Mouse (Mus musculus): ENCODE measurements around the gene Smox. TPM values are rescaled to one million over a fixed set of nuclear protein-coding genes. Genes with fewer than 3 reads are reported as not detected.

Gene Smox
- polyA plus RNA-seq (2012; rRNA removed; ENCODE audit: low replicate concordance), result 22.3 and 25.6 TPM in 2 replicates

DNA sequence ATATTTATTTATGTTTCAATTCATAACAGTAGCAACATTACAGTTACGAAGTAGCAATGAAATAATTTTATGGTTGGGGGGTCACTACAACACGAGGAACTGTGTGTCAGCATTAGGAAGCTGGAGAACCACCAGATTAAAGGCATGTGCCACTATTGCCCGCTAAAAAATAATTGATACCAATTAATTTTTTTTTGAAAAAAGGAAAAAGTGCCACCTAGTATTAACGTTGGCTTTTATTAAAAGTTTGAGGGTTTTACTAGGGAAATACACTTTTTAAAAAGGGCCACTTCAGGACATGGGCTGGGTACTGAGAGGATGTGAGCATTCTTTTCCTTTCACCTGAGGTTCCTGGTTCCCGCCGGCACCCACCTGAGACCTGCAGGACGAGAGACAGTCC, at the start of gene Smox:
Gene Smox, plus strand, starts transcription at position 301 of the 400 bp plus-strand sequence.

DNA sequence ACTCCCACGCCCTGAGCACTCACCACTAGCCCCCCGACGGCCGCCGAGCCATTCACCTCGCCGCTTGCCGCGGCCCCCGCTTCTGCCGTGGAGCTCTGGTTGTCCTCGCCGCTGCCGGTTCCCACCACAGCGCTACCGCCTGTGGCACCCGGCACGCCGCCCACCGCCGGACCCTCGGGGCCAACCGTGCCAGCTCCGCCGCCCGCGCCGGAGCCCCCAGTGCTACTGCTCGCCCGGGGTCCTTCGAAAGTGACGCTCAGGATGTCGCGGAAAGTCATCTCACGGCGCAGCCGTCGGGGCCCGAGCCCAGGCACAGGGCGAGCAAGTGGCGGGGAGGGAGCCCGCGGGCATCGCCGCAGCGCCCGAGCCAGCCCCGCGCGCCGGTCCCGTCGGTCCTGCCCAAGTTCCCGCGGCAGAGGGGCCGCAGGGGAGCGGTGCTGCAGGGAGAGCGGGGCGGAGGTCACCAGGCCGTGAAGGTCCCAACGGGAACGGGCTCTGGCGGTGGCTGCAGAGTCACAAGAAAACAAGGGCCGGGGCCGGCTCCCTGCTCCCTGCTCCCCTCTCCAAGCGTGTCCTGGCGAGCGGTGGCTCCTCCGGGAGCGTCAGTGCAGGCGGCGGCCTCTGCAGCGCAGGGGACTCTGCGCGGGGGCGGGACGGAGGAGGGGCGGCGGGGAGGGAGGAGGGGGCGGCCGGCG, 70.7 kb downstream of the Smox start, which contains the start of gene Adra1d:
Gene Adra1d, minus strand, starts transcription at position 393 of the 695 bp plus-strand sequence.

Other genes with a start within 250 kb of the Smox start
- gene Pank2, start 229.0 kb upstream of the Smox start, polyA plus RNA-seq (2012; rRNA removed; ENCODE audit: low replicate concordance), result 12.2 and 23.2 TPM in 2 replicates
- 4.7 and 9.1 TPM in 2 replicates for gene Rnf24, start 138.6 kb upstream of the Smox start, polyA plus RNA-seq (2012; rRNA removed; ENCODE audit: low replicate concordance)
- 7.4 and 13.4 TPM in 2 replicates for gene Adra1d, start 70.8 kb downstream of the Smox start, polyA plus RNA-seq (2012; rRNA removed; ENCODE audit: low replicate concordance)